Mouse (Mus musculus): ENCODE measurements around the gene Vps11. TPM values are rescaled to one million over a fixed set of nuclear protein-coding genes. Genes with fewer than 3 reads are reported as not detected.
"Not testable (repeated sequence)": the region's sequence is repeated elsewhere in the genome, so short reads cannot be mapped to it uniquely, and the experiment has no call there.

The Vps11 gene
- total RNA-seq, 2 experiments from 2014 or later: 42.6 to 49.1 TPM

- intact Hi-C loops (cut with DNase I): no loop called here
- DNase-seq (ENCODE audit: extremely low spot score in 1 of 2, low spot score in 2 of 2): no peak
Measured at GRCm38 (mm10) chr9:44342173-44342572, 19.3 kb downstream of the Vps11 start.

GRCm38 (mm10) chr9:44341487-44341886 is 20.0 kb downstream of the Vps11 start:
- DNase-seq (ENCODE audit: extremely low spot score in 1 of 2, low spot score in 2 of 2): no peak
- intact Hi-C loops (cut with DNase I): no loop called here

GRCm38 (mm10) chr9:44338574-44338973 is 22.9 kb downstream of the Vps11 start:
- DNase-seq (ENCODE audit: extremely low spot score in 1 of 2, low spot score in 2 of 2): no peak
- intact Hi-C loops (cut with DNase I): loop anchor here (10.0 kb wide), 1 partner anchor 214 kb away; no protein-coding TSS in a partner anchor

- intact Hi-C loops (cut with DNase I): loop anchor here (10.0 kb wide), 1 partner anchor 213 kb away; no protein-coding TSS in a partner anchor
- DNase-seq (ENCODE audit: extremely low spot score in 1 of 2, low spot score in 2 of 2): no peak
Measured at GRCm38 (mm10) chr9:44337436-44338169, 23.9 kb downstream of the Vps11 start.

GRCm38 (mm10) chr9:44336964-44337363 is 24.5 kb downstream of the Vps11 start:
- intact Hi-C loops (cut with DNase I): loop anchor here (10.0 kb wide), 1 partner anchor 212 kb away; no protein-coding TSS in a partner anchor
- DNase-seq (ENCODE audit: extremely low spot score in 1 of 2, low spot score in 2 of 2): no peak

- DNase-seq (ENCODE audit: extremely low spot score in 1 of 2, low spot score in 2 of 2): not testable (repeated sequence)
- intact Hi-C loops (cut with DNase I): loop anchor here (10.0 kb wide), 1 partner anchor 212 kb away; no protein-coding TSS in a partner anchor
Measured at GRCm38 (mm10) chr9:44336513-44336912, 25.0 kb downstream of the Vps11 start.

GRCm38 (mm10) chr9:44336093-44336406 is 25.4 kb downstream of the Vps11 start:
- no peak for DNase-seq (ENCODE audit: extremely low spot score in 1 of 2, low spot score in 2 of 2)
- intact Hi-C loops (cut with DNase I): loop anchor here (10.0 kb wide), 1 partner anchor 211 kb away; no protein-coding TSS in a partner anchor

GRCm38 (mm10) chr9:44335331-44336092 is 26.0 kb downstream of the Vps11 start:
- intact Hi-C loops (cut with DNase I): loop anchor here (10.0 kb wide), 1 partner anchor 211 kb away; no protein-coding TSS in a partner anchor
- DNase-seq (ENCODE audit: extremely low spot score in 1 of 2, low spot score in 2 of 2): peak in 1 of 2 experiments; percentile 34

- peak; percentile 98 to 100 for DNase-seq (ENCODE audit: extremely low spot score in 1 of 2, low spot score in 2 of 2)
- intact Hi-C loops (cut with DNase I): loop anchor here (10.0 kb wide), 1 partner anchor 210 kb away; no protein-coding TSS in a partner anchor
Measured at GRCm38 (mm10) chr9:44334396-44335330, 26.8 kb downstream of the Vps11 start, which contains the start of gene H2afx. Gene H2afx, plus strand, starts transcription at chr9:44334694.

GRCm38 (mm10) chr9:44332918-44333638 is 28.4 kb downstream of the Vps11 start:
- intact Hi-C loops (cut with DNase I): loop anchor here (10.0 kb wide), 1 partner anchor 208 kb away; no protein-coding TSS in a partner anchor
- peak in 1 of 2 experiments; percentile 43 for DNase-seq (ENCODE audit: extremely low spot score in 1 of 2, low spot score in 2 of 2)

- DNase-seq (ENCODE audit: extremely low spot score in 1 of 2, low spot score in 2 of 2): no peak
- intact Hi-C loops (cut with DNase I): loop anchor here (10.0 kb wide), 1 partner anchor 206 kb away; no protein-coding TSS in a partner anchor
Measured at GRCm38 (mm10) chr9:44330736-44331135, 30.7 kb downstream of the Vps11 start.

- intact Hi-C loops (cut with DNase I): no loop called here
- no peak for DNase-seq (ENCODE audit: extremely low spot score in 1 of 2, low spot score in 2 of 2)
Measured at GRCm38 (mm10) chr9:44327926-44328325, 33.5 kb downstream of the Vps11 start.

GRCm38 (mm10) chr9:44327064-44327711 is 34.3 kb downstream of the Vps11 start:
- intact Hi-C loops (cut with DNase I): no loop called here
- no peak for DNase-seq (ENCODE audit: extremely low spot score in 1 of 2, low spot score in 2 of 2)

- DNase-seq (ENCODE audit: extremely low spot score in 1 of 2, low spot score in 2 of 2): peak; percentile 86 to 89
- intact Hi-C loops (cut with DNase I): no loop called here
Measured at GRCm38 (mm10) chr9:44326371-44327063, 35.0 kb downstream of the Vps11 start.

GRCm38 (mm10) chr9:44325768-44326370 is 35.6 kb downstream of the Vps11 start, which contains the start of gene Dpagt1:
Gene Dpagt1, plus strand, starts transcription at chr9:44326019.
- no peak for DNase-seq (ENCODE audit: extremely low spot score in 1 of 2, low spot score in 2 of 2)
- intact Hi-C loops (cut with DNase I): no loop called here

GRCm38 (mm10) chr9:44325032-44325767 is 36.3 kb downstream of the Vps11 start:
- intact Hi-C loops (cut with DNase I); DNase-seq (ENCODE audit: extremely low spot score in 1 of 2, low spot score in 2 of 2): not testable (repeated sequence)

Data from left cerebral cortex, postnatal 10 days (tissue).